Mouse (Mus musculus): ENCODE data around the gene Wdr62.
A peak's percentile ranks its signal among the peaks of the same experiment; 100 is the strongest.

Gene Wdr62

GRCm38 (mm10) chr7:30279951-30280669 lies at the start of gene Wdr62, which contains the start of gene Thap8:
Wdr62 (minus strand) TSS chr7:30280419.
Thap8 (plus strand) TSS chr7:30280094.
- peak; percentile 82 for DNase-seq (ENCODE audit: low spot score)

- DNase-seq (ENCODE audit: low spot score): no peak
Measured at GRCm38 (mm10) chr7:30328379-30328778, 48.2 kb upstream of the Wdr62 start.

DNA sequence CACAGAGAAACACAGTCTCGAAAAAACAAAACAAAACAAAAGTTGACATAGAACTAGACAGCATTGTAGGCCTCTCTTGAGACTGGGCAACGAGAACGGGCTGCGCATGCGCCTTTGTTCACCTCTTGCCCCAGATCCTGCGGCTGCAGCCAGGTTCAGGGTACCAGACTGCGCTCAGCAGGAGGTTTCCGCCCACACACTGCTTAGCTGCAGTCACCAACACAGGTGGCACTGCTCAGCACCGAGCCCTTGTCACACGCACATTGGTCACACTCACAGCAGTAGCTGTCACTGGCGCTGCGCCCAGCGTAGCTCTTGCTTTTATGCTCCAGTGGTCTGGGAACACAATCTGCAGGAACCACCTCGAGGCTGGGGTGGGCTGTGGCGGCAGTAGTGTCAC lies 46.9 kb upstream of the Wdr62 start:
- DNase-seq (ENCODE audit: low spot score): no peak

GRCm38 (mm10) chr7:30326427-30326826 lies 46.2 kb upstream of the Wdr62 start:
- no peak for DNase-seq (ENCODE audit: low spot score)

GRCm38 (mm10) chr7:30325364-30325763 lies 45.1 kb upstream of the Wdr62 start:
- no peak for DNase-seq (ENCODE audit: low spot score)

DNA sequence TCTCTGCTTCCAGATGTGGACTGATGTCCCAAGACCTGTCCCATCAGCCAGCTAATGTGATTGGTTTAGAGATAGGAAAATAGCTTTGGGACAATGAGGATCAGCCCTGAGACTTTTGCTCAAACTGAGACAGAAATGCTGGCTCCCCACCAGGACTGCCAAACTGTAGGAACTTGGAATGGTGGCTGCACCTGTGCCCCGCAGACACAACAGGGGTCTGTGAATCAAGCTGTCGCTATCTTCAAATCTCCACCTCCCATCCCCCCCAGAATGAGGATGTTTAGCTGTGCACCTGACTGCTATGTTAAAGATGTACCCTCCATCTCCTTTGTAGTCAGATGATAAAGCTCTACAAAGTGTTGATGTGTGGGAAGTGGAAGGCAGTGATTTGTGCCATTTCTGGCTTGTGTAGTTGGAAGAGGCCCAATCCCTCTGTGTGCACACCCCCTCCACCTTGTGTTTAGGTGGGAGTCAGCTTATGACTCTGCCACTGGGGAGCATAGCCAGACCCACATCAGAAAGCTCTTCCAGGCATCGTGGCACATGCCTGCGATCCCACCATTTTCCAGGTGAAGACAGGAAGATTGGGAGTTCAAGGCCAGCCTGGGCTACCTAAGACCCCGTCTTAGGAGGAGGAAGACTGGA lies 44.2 kb upstream of the Wdr62 start:
- no peak for DNase-seq (ENCODE audit: low spot score)

DNA sequence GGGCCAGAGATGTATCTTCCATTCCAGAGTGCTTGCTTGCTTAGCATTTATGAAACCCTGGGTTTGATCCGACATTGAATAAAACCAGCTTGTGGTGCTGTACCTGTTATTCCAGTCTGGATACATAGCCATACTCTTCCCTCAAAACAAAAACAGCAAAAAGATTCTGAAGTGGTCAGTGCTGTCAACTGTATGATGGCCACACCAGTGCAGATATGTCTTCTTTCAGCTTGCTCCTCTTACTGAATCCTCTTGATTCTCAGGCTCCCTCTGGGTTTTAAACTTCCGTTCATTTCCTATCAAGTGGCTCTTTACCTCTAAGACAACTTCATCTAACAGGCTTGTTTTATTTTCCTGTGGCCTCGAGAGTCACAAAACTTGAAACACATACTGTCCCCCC lies 43.6 kb upstream of the Wdr62 start, which contains the start of gene Sdhaf1:
Gene Sdhaf1 (minus strand): TSS at position 101 of the 400 bp plus-strand sequence.
- no peak for DNase-seq (ENCODE audit: low spot score)

DNA sequence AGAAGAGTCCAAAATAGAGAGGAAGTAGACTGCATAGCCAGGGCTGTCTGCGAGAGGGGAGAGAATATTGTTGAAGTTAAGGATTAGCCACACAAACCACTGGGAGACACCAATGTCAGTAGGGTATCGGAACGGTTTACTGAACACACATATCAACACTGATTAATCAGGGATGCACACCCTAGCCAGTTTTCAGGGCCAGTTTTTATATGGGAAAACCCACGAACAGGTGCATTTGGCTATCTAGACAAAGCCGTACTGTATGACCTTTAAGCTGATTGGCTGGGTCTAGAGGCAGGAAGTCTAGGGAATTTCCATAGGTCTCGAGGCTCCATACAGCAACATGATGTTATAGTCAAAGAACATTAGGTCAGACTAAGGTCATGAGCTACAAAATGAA lies 42.6 kb upstream of the Wdr62 start:
- DNase-seq (ENCODE audit: low spot score): no peak

DNA sequence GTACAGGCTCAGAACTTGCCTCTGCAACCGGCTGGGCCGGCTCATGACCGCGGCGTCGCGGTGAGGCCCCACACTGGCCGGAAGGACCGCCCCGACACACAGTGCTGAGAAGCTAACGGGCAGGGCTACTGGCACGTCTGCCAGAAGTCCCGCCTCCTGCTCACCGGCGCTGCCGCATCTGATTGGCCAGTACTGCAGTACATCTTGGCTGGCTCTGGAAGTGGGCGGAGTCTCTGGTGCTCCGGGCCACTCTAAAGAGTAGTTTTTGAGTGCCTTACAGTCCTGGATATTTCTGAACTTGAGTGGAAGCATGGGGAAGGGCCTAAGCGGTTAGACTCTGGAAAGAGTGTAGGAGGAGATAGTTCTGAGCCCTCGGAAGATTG lies 42.1 kb upstream of the Wdr62 start:
- DNase-seq (ENCODE audit: low spot score): peak; percentile 85

- no peak for DNase-seq (ENCODE audit: low spot score)
Measured at GRCm38 (mm10) chr7:30321539-30322284, 41.5 kb upstream of the Wdr62 start, which contains the start of gene E130208F15Rik. E130208F15Rik (plus strand) TSS chr7:30321740.

DNA sequence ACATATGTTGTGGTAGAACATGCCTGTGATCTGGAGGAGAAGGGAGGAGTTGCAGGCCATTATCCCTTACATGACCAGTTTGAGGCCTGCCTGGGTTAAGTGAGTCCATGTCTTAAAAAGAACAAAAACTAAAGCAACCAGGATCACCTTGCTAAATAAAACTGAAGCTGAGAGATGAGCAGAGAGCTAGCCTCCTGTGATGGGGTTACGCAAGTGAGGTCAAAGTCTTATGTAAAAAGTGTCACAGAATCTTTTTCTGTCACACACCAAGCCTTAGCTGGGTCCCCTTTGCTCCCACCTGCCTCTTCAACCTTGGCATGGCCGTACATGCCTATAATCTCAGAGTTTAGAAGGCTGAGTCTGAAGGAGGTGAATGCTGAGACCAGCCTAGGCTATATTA lies 40.7 kb upstream of the Wdr62 start:
- no peak for DNase-seq (ENCODE audit: low spot score)

DNA sequence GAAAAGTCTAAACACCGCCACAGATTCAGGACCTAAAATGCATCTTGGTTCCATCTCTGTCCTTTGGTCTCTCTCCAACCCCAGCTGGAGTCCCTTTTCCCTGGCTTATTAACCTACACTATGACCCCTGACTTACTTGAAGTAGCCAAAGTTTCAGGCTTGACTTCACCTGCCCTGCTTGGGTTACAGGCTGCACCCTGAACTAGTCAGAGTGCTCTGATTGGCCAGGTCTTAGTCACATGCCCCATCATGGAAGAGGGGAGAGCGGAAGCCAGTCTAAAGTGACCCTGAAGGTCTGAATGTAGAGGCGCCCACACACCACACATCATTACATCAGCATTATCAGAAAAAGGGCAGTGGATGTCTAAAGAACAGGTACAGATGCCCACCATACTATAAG lies 37.9 kb upstream of the Wdr62 start:
- DNase-seq (ENCODE audit: low spot score): no peak

DNA sequence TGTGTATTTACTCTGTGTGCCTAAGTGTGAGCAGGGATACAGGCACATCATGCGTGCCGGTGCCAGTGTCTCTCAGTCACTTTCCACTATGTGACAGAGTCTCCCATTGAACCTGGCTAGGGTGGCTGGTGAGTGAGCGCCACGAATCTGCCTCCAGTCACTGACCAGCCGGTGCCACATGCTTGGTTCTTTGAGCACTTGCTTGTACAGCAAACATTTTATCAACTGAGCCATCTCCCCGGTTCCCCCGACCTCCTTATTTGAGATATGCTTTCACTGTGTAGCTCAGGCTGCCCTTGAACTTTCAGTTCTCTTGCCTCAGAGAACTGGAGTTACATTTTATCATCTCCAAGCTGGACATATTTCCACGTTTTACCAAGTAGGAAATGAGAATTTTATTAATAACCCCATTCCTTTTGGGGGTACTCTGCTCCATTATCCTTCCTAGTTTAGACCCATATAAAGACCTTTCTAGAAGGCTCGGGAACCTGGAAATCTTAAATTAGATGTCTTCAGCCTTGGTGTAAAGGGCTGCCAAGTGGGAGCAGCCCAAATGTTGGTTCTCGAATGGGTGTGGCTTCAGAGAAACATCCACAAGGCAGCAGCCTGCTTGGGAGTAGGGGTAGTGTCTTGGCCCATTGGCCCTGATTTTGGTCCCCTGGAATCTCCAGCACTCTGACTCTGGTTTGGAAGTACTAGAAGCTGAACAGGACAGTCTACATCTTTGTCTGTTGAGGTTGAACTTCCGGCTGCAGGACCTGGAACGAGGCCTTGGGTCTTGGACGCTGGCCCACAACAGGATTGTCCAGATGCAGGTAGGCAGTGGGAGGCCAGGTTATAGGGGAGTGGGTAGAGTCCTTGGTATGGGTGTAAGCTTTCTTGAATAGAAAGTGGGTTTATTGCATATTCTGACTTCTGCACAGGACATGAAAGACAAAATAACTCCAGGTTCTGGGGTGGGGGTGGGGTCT lies 35.6 kb upstream of the Wdr62 start:
- no peak for DNase-seq (ENCODE audit: low spot score)

DNA sequence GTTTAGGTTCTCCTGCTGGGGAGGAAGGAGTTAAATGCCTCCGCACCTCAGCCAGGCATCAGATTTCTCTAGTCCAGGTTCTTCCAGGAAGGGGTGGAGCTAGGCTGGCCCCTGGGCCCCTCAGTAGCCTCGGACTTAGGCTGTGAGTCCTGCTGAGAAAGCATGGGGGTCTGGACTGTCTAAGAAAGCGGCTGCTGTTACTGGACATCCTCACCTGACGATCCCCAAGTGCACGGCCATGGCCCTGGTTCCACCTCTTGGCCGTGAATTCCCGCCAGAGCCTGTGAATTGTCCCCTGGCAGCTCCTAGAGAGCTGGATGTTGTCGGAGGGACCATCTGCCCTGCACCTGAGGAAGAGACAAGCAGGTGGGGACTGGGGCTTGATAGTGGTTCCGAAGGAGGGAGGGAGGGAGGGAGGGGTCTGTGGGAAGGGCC lies 34.5 kb upstream of the Wdr62 start, which contains the start of gene Syne4:
Gene Syne4 (plus strand): TSS at position 87 of the 435 bp plus-strand sequence.
- DNase-seq (ENCODE audit: low spot score): no peak

GRCm38 (mm10) chr7:30313666-30314320 lies 33.6 kb upstream of the Wdr62 start:
- no peak for DNase-seq (ENCODE audit: low spot score)

- DNase-seq (ENCODE audit: low spot score): no peak
Measured at GRCm38 (mm10) chr7:30310136-30310535, 29.9 kb upstream of the Wdr62 start.

DNA sequence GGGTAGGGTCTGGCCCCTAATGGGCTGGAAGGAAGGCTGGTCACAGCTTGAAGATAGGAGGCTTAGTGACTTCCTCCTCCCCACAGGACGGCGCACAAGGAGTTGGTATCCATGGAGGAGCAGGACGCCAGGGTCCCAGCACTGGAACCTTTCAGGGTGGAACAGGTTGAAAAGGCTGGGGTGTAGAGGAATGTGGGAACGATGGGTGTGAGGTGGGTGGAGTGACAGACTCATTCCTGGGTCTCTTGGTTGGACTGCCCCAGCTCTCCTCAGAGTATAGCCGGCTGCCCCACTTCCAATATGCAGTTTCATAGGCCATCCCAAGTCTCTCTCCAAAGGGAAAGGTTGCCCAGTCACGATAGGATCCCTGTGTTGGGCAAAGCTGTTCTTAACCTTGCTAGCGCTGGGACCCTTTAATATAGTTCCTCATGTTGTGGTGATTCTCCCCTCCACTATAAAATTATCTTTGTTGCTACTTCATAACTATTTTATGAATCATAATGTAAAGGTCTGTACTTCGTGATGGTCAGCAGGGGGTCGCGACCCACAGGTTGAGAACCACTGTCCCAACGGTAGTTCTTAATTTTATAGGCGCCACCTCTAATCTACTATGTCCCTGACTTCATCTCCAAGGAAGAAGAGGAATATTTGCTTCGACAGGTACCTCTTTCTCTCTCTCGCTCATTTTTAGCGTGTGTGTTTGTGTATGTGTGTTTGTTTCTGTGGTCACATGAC lies 29.3 kb upstream of the Wdr62 start:
- DNase-seq (ENCODE audit: low spot score): no peak

DNA sequence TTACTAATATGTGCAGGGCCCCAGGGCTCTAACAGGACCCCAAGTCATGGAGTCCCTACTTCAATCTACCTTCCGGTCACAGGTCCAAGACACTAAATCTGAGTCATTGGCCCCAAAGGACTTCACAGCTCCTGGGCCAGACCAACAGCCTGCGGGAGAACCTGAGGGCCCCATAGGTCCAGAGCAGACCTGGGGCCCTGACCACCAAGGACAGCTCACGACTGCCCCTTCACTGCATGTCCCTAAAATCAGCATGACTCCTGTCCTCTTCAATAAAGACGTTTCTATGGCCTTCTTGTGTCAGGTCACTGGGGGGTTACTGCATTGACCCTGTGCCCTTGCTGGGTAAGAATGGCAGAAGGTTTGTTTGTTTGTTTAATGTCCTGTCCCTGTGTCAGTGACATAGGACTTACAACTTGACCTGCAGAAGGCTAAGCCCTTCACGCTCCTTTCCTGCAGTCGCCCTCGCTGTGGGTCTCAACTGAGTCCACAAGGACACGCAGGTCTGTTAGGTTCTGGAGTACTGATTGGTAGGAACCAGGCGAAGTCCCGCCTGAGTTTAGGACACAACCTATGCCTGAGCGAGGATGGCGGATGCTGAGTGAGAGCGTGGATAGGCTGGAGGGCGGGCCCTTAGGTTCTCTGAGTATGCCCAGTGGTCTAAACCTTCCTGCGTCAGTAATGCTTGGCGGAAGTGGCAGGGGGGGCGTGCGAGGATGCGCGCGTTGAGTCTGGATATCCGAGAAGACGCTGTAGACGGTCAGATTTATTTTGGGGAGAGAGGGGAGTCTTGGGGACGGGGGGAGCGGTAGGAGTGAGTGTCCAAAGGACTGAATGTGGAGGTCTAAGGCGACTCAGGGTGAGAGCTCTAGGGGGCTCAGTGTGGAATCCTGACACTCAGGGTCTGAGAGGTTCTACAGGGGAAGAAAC lies 28.1 kb upstream of the Wdr62 start, which contains the start of gene Alkbh6:
Gene Alkbh6 (plus strand): TSS at position 642 of the 930 bp plus-strand sequence.
- DNase-seq (ENCODE audit: low spot score): peak; percentile 96

All from layer of hippocampus, adult 9-10 months (tissue).